Mouse (Mus musculus) neutrophil, adult 59 days (primary cell): ENCODE results near the gene Atp6v0a4. TPM values are rescaled to one million over a fixed set of nuclear protein-coding genes. Genes with fewer than 3 reads are reported as not detected.

Experiments
- total RNA-seq, 2 experiments: library from RNA; stranded (reverse); gene quantifications; 1 replicate in 1 of 2; 2 replicates in 1 of 2; pipeline ENCODE4 v1.2.4; 2023

Atp6v0a4 gene
- 1 to 10 TPM; 1.2 to 1.5 TPM for total RNA-seq

GRCm38 (mm10) chr6:38124207-38124835, at the start of gene Atp6v0a4:
TSS of gene Atp6v0a4 (minus strand) at chr6:38124586.

GRCm38 (mm10) chr6:38109160-38109795, 15.1 kb downstream of the Atp6v0a4 start, which contains the start of gene Tmem213:
TSS of gene Tmem213 (plus strand) at chr6:38109255.

GRCm38 (mm10) chr6:38046838-38047237, 77.5 kb downstream of the Atp6v0a4 start, which contains the start of gene Svopl:
TSS of gene Svopl (minus strand) at chr6:38046996.

Other genes starting within 250 kb of the Atp6v0a4 start
- not detected for gene Svopl, start 77.6 kb downstream of the Atp6v0a4 start, total RNA-seq
- gene Tmem213, start 15.3 kb downstream of the Atp6v0a4 start, total RNA-seq, result not detected
- under 1 TPM; 0.11 to 0.40 TPM for gene D630045J12Rik, start 129.4 kb upstream of the Atp6v0a4 start, total RNA-seq
- 1 to 10 TPM; 1.6 to 2.0 TPM for gene Zc3hav1l, start 174.7 kb upstream of the Atp6v0a4 start, total RNA-seq
- 10 to 100 TPM; 93.8 to 99.5 TPM for gene Zc3hav1, start 230.0 kb upstream of the Atp6v0a4 start, total RNA-seq